Mouse (Mus musculus) gastrocnemius, adult 2 months (tissue): ENCODE results near the gene Srp9. TPM values are rescaled to one million over a fixed set of nuclear protein-coding genes. Genes with fewer than 3 reads are reported as not detected.

ENCODE experiments used
- DNase-seq: peaks from one replicate; pipeline ENCODE4 v3.0.0; 2022
- H3K27ac ChIP-seq: fragments of 200-600 bp; 2 replicates; pipeline ENCODE4 v1.8.1; 2022; ENCODE audit warnings: mild to moderate bottlenecking
- H3K4me3 ChIP-seq: fragments of 200-600 bp; 2 replicates; pipeline ENCODE4 v1.8.1; 2022; ENCODE audit warnings: mild to moderate bottlenecking, moderate library complexity
- CTCF ChIP-seq: fragments of 200-600 bp; IDR thresholded peaks from 2 replicates; pipeline ENCODE4 v1.8.1; 2022; ENCODE audit warnings: antibody characterized with exemption, mild to moderate bottlenecking, moderate library complexity
- intact Hi-C: fragments of 180-260 bp; cut with DNase I; formaldehyde crosslinking; loops from one replicate; pipeline ENCODE4 v1.15.1; 2025
- total RNA-seq, 2 experiments: library from RNA; stranded (reverse); gene quantifications; 2 replicates each; pipeline ENCODE4 v1.2.3; 2021

Gene Srp9
- total RNA-seq, 2 experiments from 2014 or later = 41.1 to 44.9 TPM

DNA sequence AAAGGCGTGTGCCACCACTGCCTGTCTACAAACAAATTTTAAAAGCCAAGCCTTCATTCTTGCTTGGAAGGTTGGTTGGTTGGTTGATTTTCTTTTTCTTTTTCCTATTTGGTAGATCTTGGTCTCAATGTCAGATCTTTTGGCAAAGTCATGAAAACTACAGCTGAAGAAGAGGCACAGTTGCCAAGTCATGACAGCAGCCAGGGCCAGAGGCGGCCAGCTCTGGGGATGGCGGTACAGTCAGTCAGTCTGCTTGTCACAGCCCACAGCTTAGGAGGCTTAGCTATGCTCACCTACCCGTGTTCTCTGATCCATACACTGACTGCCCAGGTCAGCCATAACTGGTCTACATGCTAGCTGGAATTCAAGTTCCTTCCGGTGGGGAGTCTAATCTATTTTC, 31.1 kb upstream of the Srp9 start:
- TF ChIP-seq CTCF = no peak
- Histone ChIP-seq H3K4me3 (no peak overlapping the region), H3K27ac (no peak overlapping the region)
- intact Hi-C loops = no loop called here
- DNase-seq = peak; percentile 46

DNA sequence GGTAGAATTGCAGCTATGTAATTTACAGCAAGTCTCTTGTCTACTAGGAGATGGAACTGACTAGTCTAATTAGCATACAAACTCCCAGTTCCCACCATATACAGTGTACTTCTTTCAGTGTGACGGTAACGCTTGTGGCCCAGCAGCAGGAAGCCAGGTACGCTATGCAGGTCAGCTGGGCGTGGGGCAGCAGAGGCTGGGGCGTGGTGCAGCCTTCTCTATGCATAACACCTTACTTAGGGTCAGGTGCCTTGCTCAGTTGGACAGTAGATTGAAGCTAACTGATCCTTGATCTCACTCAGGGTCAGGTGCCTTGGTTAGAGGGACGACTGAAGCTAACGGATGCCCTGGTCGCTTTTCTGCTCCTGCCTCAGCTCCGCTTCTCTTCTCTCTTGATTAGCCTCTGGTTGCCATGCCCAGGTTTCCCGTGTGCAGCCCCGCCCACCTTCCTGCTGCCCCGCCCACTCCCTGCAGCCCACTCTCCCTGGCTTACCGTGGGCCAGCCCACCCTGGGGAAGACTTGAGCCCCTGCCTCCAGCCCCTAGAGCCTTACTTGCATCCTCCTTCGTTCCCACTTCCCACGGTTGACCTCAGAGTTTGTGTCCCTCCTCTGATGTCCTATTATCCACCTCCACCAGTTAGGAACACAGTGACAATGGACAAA, 29.9 kb upstream of the Srp9 start:
- no peak overlapping the region for H3K27ac ChIP-seq
- intact Hi-C loops = no loop called here
- no peak overlapping the region for H3K4me3 ChIP-seq
- no peak for DNase-seq
- TF ChIP-seq CTCF = no peak

DNA sequence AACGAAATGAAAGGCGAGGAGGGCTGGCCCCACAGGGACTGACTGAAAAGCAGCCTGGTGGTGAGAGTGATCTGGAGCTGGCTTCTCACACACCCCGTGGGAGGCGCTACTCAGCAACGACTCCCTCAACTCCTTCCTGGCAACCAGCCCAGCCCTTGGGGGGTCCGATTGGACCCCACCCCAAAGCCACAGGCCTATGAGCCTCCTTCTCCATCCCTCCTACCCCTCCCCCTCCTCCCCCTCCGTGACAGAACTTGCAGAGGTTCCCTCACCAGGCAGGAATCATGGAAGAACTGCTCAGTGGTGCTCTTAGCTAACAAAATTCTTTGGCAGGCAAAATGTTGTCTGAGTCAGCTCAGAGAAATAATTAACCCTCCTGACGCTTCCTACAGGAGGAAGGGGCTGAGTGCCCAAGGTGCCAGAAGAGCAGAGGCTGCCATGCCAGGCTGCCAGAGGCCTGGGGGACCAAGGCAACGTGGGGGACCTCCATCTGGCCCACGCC, 29.2 kb upstream of the Srp9 start:
- H3K27ac ChIP-seq = no peak overlapping the region
- TF ChIP-seq CTCF = no peak
- intact Hi-C loops = no loop called here
- DNase-seq = peak; percentile 46
- H3K4me3 ChIP-seq = no peak overlapping the region

DNA sequence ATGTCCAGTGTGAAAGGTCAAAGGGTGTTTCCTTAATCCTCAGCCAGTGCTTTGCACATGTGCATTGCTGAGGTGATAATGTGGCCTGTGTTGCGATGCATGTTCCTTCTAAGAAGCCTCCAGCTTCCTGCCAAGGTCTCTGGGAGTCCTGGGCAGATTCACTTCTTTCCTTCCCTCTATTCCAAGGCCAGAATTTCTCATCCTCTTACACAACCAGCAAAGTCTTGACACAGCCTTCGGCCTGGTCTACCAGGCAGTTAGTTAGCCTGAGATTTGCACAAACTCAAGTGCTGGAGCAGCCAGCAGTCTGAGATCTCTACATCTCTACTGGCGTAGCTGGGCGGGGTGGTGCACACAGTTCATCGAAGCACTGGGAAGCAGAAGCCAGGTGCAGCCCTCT, 27.8 kb upstream of the Srp9 start:
- no peak for TF ChIP-seq CTCF
- Histone ChIP-seq H3K27ac (no peak overlapping the region), H3K4me3 (no peak overlapping the region)
- intact Hi-C loops = no loop called here
- no peak for DNase-seq

DNA sequence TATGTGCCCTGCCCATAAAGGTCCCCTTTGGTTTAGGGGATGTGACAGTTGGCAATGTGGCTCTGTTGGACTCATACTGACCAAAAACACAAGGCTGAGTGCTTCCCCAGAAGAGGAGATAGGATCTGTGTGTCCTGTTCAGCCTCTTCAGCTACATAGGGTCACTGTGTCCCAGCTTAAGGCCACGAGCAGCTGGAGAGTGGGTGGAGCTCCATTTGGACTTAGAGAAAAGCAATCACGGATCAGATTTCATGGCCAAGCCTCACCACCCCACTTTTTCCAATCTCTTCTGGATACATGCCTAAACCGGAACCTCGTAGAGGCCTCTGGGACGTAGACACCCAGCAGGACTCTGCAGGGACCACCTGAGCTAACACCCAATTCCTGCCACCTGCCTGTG, 25.5 kb upstream of the Srp9 start:
- no peak for TF ChIP-seq CTCF
- DNase-seq = no peak
- no peak overlapping the region for H3K4me3 ChIP-seq
- peak overlapping the region; percentile 48 for H3K27ac ChIP-seq
- intact Hi-C loops = no loop called here

DNA sequence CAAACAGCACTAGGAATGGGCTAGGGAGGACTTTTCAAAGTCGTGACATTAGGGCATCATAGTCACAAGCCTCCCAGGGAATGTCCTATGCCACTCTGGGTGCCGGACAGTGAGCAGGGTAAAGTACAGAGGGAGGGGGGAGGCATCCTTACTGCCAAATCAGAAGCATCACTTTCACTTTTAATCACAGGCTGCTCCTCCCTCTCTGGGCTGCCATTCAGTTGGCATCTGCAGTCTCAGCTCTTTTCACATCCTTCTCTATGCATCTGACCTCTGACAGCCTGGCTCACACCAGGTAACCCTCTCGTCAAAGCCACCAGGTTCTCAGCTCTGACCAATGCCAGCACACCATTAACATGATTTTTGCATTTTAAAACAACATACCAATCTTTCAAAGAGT, 24.1 kb upstream of the Srp9 start:
- Histone ChIP-seq H3K4me3 (no peak overlapping the region), H3K27ac (peak overlapping the region; percentile 43; the same call in 1 of the 2 replicates)
- DNase-seq = no peak
- TF ChIP-seq CTCF = no peak
- intact Hi-C loops = no loop called here

DNA sequence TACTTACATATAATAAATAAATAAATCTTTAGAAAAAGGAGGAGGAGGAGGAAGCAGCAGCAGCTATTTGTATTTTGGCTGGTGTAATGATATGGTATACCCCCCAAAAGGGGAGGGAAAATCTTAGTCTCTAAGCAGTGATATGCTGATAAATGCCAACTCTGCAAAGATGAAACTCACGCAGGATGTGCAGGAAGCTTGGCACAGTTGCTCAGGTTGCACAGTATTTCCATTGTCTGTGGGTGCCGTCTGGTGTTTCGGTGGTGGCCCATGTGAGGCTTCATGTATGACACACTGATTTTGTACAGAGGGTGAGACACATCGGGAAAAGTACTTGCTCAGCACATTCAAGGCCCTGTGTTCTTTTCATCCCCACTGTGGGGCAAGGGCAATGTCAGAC, 23.1 kb upstream of the Srp9 start:
- DNase-seq = no peak
- no peak overlapping the region for H3K4me3 ChIP-seq
- intact Hi-C loops = no loop called here
- no peak for TF ChIP-seq CTCF
- no peak overlapping the region for H3K27ac ChIP-seq

DNA sequence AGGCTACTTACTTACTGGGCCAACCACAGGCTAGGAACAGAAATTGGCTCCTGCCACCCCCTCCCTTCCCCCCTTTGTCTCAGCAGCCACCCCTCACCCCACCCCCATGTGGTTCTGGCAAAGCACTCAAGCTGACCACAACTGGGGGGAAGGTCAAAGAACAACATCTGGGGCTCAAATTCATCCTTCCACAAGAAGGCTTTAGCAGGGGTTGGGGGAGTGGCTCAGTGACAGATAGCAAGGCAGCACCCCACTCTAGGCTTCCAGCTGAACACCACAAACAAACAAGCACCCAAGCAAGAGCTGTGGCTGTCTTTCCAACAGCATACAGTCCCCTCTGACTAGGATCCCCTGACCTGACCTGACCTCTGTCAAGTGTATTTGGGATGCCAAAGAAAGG, 21.8 kb upstream of the Srp9 start:
- no peak for TF ChIP-seq CTCF
- intact Hi-C loops = no loop called here
- DNase-seq = no peak

DNA sequence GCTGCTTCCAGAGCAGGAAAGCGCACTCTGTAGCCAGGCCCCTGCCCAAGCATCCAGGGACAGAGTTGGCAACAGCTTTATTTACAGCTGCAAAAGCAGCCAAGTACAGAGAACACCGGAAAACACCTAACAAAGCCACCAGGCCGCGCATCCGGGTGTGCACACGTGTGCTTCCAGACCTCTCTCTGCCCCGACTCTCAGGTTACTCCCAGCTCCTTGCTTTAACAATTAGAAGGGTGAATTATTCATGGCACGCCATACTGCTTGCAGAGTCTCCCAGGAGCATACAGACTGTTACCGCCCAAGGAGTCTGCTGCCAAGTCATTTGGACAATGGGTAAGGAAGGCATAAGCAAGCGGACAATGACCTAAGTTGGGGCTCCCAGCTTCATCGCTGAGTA, 21.1 kb upstream of the Srp9 start:
- Histone ChIP-seq H3K27ac (peak overlapping the region; percentile 70), H3K4me3 (no peak overlapping the region)
- peak; percentile 58 for DNase-seq
- intact Hi-C loops = no loop called here
- no peak for TF ChIP-seq CTCF

More for the DNA sequence above, 21.8 kb upstream of the Srp9 start:
- peak overlapping the region; percentile 70 for H3K27ac ChIP-seq
- no peak overlapping the region for H3K4me3 ChIP-seq

DNA sequence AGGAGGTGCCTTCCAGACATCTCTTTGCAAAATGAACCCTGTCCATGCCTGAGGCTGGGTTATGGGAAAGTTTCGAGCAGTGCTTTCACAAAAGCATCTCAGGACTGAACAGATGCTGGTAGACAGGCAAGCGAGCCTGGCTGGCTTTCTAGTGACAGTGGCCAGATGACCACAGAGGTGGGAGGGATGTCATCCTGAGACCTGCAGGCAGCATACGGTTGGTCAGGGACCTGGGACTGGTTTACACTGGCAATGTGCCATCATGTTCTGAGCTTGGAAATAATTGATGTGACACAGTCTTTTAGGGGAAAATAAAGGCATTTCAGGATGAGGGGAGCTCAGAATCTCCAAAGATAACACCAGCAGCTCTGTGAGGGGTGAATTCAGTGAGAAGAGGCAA, 19.5 kb upstream of the Srp9 start:
- no peak for DNase-seq
- no peak for TF ChIP-seq CTCF
- intact Hi-C loops = no loop called here
- Histone ChIP-seq H3K27ac (no peak overlapping the region), H3K4me3 (no peak overlapping the region)

DNA sequence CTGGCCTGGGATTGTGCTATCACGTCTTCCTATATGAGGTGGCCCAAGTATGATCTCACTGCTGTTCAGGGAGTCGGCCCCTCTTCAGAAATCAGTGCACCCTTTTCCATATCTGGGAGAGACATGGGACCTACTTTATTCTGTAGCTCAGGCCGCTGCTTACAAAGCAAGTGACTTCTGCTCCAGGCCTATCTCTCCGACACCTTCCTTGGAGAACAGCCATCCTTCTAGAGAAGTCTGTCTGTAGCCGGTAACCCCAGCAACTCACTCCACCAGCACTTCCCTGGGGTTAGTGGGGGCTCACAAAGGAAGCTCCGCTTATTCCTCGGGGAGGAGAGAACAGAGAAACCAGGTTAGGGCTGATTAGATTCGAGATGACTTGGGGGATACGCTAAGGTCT, 17.3 kb upstream of the Srp9 start:
- H3K27ac ChIP-seq = no peak overlapping the region
- TF ChIP-seq CTCF = no peak
- no peak overlapping the region for H3K4me3 ChIP-seq
- intact Hi-C loops = no loop called here
- DNase-seq = no peak

DNA sequence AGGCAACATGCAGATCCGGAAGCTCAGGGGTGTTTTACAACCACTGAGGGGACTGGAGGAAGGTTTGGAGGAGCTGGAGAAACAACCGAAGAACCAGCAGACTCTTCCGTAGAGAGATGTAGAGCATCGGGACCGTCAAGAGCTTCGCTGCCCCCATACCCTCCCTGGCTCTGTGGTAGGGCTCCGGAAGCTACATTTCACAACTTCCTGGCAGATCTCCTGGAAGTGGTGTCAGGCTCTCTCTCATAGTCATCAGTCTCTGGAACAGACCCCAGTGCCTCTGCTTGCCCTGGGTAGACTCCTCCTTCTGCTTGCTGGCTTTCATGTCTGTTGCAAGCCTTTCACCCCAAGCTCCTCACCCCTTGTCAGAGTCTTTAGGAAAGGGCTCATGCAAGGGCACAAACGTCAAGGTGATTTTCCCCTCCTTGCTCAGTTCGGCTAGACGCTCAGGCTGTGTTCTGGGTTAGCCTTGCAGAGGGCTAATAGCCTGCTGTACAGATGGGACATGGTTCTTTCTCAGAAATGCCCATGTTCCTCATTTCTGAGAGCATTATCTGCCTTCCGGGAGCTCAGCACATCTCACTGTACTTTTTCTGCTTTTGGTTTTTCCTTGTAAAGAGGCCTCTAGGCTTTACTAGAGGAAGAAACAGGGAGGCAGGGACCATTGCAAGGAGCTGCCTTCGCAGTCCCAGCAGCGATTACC, 16.0 kb upstream of the Srp9 start:
- intact Hi-C loops = no loop called here
- Histone ChIP-seq H3K27ac (peak overlapping the region; percentile 43; the same call in 1 of the 2 replicates), H3K4me3 (0 out of 2 replicates have a peak overlapping the region, but pooled peaks have one; percentile 4)
- peak; percentile 75 for DNase-seq
- no peak for TF ChIP-seq CTCF

DNA sequence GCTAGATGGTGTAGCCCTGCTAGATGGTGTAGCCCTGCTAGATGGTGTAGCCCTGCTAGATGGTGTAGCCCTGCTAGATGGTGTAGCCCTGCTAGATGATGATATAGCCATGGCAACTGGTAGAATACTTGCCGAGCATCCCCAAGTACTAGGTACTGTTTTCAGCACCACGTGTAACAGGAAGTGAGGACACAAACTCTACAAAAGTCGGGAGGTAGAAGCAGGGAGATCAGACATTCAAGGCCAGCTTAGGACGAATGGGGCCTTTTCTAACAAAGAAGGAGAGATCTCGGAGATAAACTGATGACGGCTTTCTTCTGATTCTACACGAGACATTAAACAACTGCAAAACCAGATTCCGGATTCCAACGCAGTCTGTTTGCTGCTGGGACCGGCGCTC, 14.4 kb upstream of the Srp9 start:
- H3K4me3 ChIP-seq = no peak overlapping the region
- H3K27ac ChIP-seq = peak overlapping the region; percentile 71
- TF ChIP-seq CTCF = no peak
- DNase-seq = no peak
- intact Hi-C loops = loop anchor here (5.0 kb wide), 1 partner anchor 88 kb away; no protein-coding TSS in a partner anchor
